Mouse (Mus musculus): Measurements from ENCODE around the gene St7l. TPM values are rescaled to one million over a fixed set of nuclear protein-coding genes. Genes with fewer than 3 reads are reported as not detected.
A peak's percentile ranks its signal among the peaks of the same experiment; 100 is the strongest.

St7l gene
- polyA plus RNA-seq, 1 experiment from 2014 or later: 20.8 TPM

- ATAC-seq (ENCODE audit: low FRiP score, low TSS enrichment) (peak; percentile 85), DNase-seq (ENCODE audit: low spot score) (peak; percentile 83)
- Histone ChIP-seq H3K9ac (ENCODE audit: low read length) (peak within 1 kb of the TSS; percentile 94), H3K9me3 (ENCODE audit: control insufficient read depth, low read length) (no peaks in the 10 kb centered on the region), H3K4me1 (replicated peaks; ENCODE audit: control insufficient read depth, insufficient read depth) (peaks cover 4% of the 10 kb centered on the region; the same call in 1 of the 2 replicates), H3K27ac (replicated peaks) (peak within 1 kb of the TSS; percentile 96), H3K4me3 (ENCODE audit: low read depth, low read length) (peak within 1 kb of the TSS; percentile 94), H3K4me2 (replicated peaks; ENCODE audit: low read depth) (peak within 1 kb of the TSS; percentile 86), H3K27me3 (ENCODE audit: control insufficient read depth, insufficient read depth, low read length) (no peaks in the 10 kb centered on the region), H3K36me3 (ENCODE audit: control insufficient read depth, insufficient read depth, low read length) (no peaks in the 10 kb centered on the region)
- TF ChIP-seq EP300 (optimal IDR thresholded peaks at IDR 0.05): no peak
- TF ChIP-seq CTCF (IDR thresholded peaks at IDR 0.05; ENCODE audit: low read depth): no peak
- under 1% methylated on average over 39 of the region's 40 CpGs for WGBS
These were observed 45.6 kb upstream of the St7l start, which contains the start of gene Mov10 for GRCm38 (mm10) chr3:104817991-104818748. TSS of gene Mov10 (minus strand) at chr3:104818563.

DNA sequence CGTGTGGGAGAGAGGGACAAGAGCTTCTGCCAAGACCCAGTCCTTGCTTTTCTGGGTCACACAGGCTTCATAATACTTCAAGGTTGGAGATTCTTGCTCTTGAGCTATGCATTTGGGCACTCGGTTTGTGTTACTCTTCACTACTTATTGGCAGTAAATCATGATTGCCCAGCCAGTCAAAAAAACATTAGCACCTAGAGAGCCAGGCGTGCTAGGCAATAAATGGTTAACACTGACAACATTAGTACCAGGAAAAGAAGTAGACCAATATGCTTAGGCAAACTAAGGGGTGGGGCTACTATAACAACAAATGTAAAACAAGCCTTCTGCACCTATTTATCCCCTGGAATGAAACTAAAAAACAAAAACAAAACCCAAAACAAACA, 45.1 kb upstream of the St7l start:
- Histone ChIP-seq H3K27me3 (ENCODE audit: control insufficient read depth, insufficient read depth, low read length) (no peaks in the 10 kb centered on the region), H3K36me3 (ENCODE audit: control insufficient read depth, insufficient read depth, low read length) (no peaks in the 10 kb centered on the region), H3K9me3 (ENCODE audit: control insufficient read depth, low read length) (no peaks in the 10 kb centered on the region), H3K4me2 (replicated peaks; ENCODE audit: low read depth) (peak overlapping the region; percentile 86), H3K27ac (replicated peaks) (peak overlapping the region; percentile 96), H3K4me1 (replicated peaks; ENCODE audit: control insufficient read depth, insufficient read depth) (peaks cover 4% of the 10 kb centered on the region; the same call in 1 of the 2 replicates), H3K9ac (ENCODE audit: low read length) (peak overlapping the region; percentile 94), H3K4me3 (ENCODE audit: low read depth, low read length) (peak overlapping the region; percentile 94)
- 4% methylated on average over 3 of the region's 3 CpGs for WGBS
- DNase-seq (ENCODE audit: low spot score) (no peak), ATAC-seq (ENCODE audit: low FRiP score, low TSS enrichment) (peak; percentile 60)
- TF ChIP-seq EP300 (optimal IDR thresholded peaks at IDR 0.05): no peak
- no peak for TF ChIP-seq CTCF (IDR thresholded peaks at IDR 0.05; ENCODE audit: low read depth)

DNA sequence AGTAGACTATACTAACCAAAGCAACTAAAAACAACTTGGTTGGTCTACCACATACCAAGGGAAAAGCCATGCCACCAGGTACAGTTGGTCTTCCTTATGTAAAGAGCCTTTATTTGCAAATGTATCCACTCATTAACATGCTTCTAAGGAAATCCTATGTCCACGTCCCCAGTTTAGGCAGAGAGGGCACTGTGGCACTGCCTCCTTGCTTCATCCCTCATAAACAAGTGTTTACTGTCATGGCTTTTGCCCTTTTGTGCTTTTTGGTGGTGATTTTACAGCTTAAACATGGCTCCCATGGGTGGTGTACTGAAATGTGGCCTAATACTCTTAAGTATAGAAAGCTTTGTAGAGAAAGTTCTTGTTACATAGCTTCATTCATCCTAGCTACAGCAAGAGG, 43.4 kb upstream of the St7l start:
- H3K4me3 ChIP-seq (ENCODE audit: low read depth, low read length): no peak overlapping the region
- H3K27ac ChIP-seq (replicated peaks): no peak overlapping the region
- TF ChIP-seq EP300 (optimal IDR thresholded peaks at IDR 0.05): no peak
- TF ChIP-seq CTCF (IDR thresholded peaks at IDR 0.05; ENCODE audit: low read depth): no peak
- ATAC-seq (ENCODE audit: low FRiP score, low TSS enrichment): no peak
- WGBS: 45% methylated on average over 1 of the region's 1 CpGs
- no peaks in the 10 kb centered on the region for H3K36me3 ChIP-seq (ENCODE audit: control insufficient read depth, insufficient read depth, low read length)
- H3K4me2 ChIP-seq (replicated peaks; ENCODE audit: low read depth): no peak overlapping the region
- no peaks in the 10 kb centered on the region for H3K9me3 ChIP-seq (ENCODE audit: control insufficient read depth, low read length)
- no peaks in the 10 kb centered on the region for H3K27me3 ChIP-seq (ENCODE audit: control insufficient read depth, insufficient read depth, low read length)
- H3K9ac ChIP-seq (ENCODE audit: low read length): no peak overlapping the region
- peaks cover 4% of the 10 kb centered on the region; the same call in 1 of the 2 replicates for H3K4me1 ChIP-seq (replicated peaks; ENCODE audit: control insufficient read depth, insufficient read depth)
- no peak for DNase-seq (ENCODE audit: low spot score)

DNA sequence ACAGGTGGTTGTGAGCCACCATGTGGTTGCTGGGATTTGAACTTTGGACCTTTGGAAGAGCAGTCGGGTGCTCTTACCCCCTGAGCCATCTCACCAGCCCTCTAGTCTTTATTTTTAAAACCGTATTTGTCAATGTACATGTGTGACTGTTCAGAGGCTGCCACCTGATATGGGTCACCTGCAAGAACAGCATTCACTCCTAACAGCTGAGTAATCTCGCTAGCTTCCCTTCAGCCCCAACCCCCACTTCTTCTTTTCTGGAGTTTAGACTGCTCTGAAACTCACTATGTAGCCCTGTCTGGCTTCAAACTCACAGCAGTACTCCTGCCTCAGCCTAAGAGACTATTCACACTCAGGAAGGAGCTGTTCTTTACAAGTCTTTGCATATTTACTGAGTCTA, 41.4 kb upstream of the St7l start:
- no peaks in the 10 kb centered on the region for H3K27me3 ChIP-seq (ENCODE audit: control insufficient read depth, insufficient read depth, low read length)
- H3K9me3 ChIP-seq (ENCODE audit: control insufficient read depth, low read length): no peaks in the 10 kb centered on the region
- no peak overlapping the region for H3K9ac ChIP-seq (ENCODE audit: low read length)
- no peak for ATAC-seq (ENCODE audit: low FRiP score, low TSS enrichment)
- no peak overlapping the region for H3K27ac ChIP-seq (replicated peaks)
- no peak overlapping the region for H3K4me2 ChIP-seq (replicated peaks; ENCODE audit: low read depth)
- H3K4me1 ChIP-seq (replicated peaks; ENCODE audit: control insufficient read depth, insufficient read depth): 0 out of 2 replicates have a peak, but pooled peaks cover 2% of the 10 kb centered on the region
- TF ChIP-seq CTCF (IDR thresholded peaks at IDR 0.05; ENCODE audit: low read depth) (no peak), EP300 (optimal IDR thresholded peaks at IDR 0.05) (no peak)
- H3K4me3 ChIP-seq (ENCODE audit: low read depth, low read length): no peak overlapping the region
- WGBS: 76% methylated on average over 3 of the region's 3 CpGs
- peaks cover 3% of the 10 kb centered on the region; the same call in 1 of the 2 replicates for H3K36me3 ChIP-seq (ENCODE audit: control insufficient read depth, insufficient read depth, low read length)
- DNase-seq (ENCODE audit: low spot score): no peak

DNA sequence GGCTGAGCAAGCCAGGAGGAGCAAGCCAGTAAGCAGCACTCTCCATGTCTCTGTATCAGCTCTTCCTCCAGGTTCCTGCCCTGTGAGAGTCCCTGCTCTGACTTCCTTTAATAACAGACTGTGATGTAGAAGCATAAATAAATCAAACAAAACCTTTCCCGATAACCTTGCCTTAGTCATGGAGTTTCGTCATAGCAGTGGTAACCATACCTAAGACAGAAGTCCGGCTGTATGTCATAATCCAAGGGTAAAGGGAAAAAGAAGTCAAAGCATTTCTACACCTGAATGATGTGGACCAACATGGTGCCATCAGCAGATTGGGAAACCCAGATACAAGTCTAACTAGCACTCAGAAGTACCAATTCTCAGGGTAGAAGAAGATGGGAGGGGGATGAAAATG, 28.0 kb upstream of the St7l start:
- no peak for TF ChIP-seq EP300 (optimal IDR thresholded peaks at IDR 0.05)
- TF ChIP-seq CTCF (IDR thresholded peaks at IDR 0.05; ENCODE audit: low read depth): no peak
- 77% methylated on average over 3 of the region's 3 CpGs for WGBS
- DNase-seq (ENCODE audit: low spot score) (no peak), ATAC-seq (ENCODE audit: low FRiP score, low TSS enrichment) (peak; percentile 54; the same call in 1 of the 2 replicates)
- H3K4me3 ChIP-seq (ENCODE audit: low read depth, low read length): no peak overlapping the region
- H3K4me2 ChIP-seq (replicated peaks; ENCODE audit: low read depth): no peak overlapping the region
- H3K36me3 ChIP-seq (ENCODE audit: control insufficient read depth, insufficient read depth, low read length): peaks cover 10% of the 10 kb centered on the region; the same call in 1 of the 2 replicates
- no peak overlapping the region for H3K27ac ChIP-seq (replicated peaks)
- H3K9ac ChIP-seq (ENCODE audit: low read length): no peak overlapping the region
- no peaks in the 10 kb centered on the region for H3K27me3 ChIP-seq (ENCODE audit: control insufficient read depth, insufficient read depth, low read length)
- no peaks in the 10 kb centered on the region for H3K9me3 ChIP-seq (ENCODE audit: control insufficient read depth, low read length)
- H3K4me1 ChIP-seq (replicated peaks; ENCODE audit: control insufficient read depth, insufficient read depth): no peaks in the 10 kb centered on the region

DNA sequence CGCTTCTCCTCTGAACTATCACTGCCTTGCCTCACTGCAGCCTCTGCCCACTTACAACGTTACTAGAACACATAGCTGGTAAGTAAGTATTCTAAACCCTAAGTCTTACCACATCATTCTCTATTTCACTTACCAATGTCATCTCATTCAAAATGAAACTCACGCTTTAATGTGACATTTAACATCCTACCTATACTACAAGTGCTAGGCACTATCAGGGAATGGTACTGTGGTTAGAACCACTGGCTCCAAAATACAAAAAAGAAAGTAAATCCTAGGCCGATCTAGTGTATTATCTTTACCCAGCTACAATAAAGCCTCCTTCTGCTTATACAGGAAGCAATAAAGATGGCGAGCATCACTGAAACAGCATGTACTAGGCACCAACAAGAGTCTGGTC, 22.8 kb upstream of the St7l start:
- ATAC-seq (ENCODE audit: low FRiP score, low TSS enrichment) (no peak), DNase-seq (ENCODE audit: low spot score) (no peak)
- H3K9me3 ChIP-seq (ENCODE audit: control insufficient read depth, low read length): no peaks in the 10 kb centered on the region
- no peak overlapping the region for H3K4me2 ChIP-seq (replicated peaks; ENCODE audit: low read depth)
- no peaks in the 10 kb centered on the region for H3K27me3 ChIP-seq (ENCODE audit: control insufficient read depth, insufficient read depth, low read length)
- peaks cover 6% of the 10 kb centered on the region for H3K36me3 ChIP-seq (ENCODE audit: control insufficient read depth, insufficient read depth, low read length)
- H3K9ac ChIP-seq (ENCODE audit: low read length): no peak overlapping the region
- WGBS: 93% methylated on average over 5 of the region's 5 CpGs
- no peak overlapping the region for H3K27ac ChIP-seq (replicated peaks)
- H3K4me1 ChIP-seq (replicated peaks; ENCODE audit: control insufficient read depth, insufficient read depth): no peaks in the 10 kb centered on the region
- TF ChIP-seq CTCF (IDR thresholded peaks at IDR 0.05; ENCODE audit: low read depth) (no peak), EP300 (optimal IDR thresholded peaks at IDR 0.05) (no peak)
- H3K4me3 ChIP-seq (ENCODE audit: low read depth, low read length): no peak overlapping the region

Data from stomach, postnatal 0 days (tissue).